Mouse (Mus musculus) embryonic fibroblast, embryonic 13.5 days (primary cell): ENCODE measurements around the gene Camk1d. TPM values are rescaled to one million over a fixed set of nuclear protein-coding genes. Genes with fewer than 3 reads are reported as not detected.

Source experiments
- H3K27ac ChIP-seq: 2 replicates; pipeline ENCODE4 v1.5.1; 2012; ENCODE audit warnings: low read length, control low read depth, inconsistent platforms; ENCODE audit not compliant: insufficient read depth
- H3K4me1 ChIP-seq: 2 replicates; pipeline ENCODE4 v1.6.1; 2011; ENCODE audit warnings: low read length; ENCODE audit not compliant: control insufficient read depth, insufficient read depth
- H3K4me3 ChIP-seq: 2 replicates; pipeline ENCODE4 v1.5.1; 2011; ENCODE audit warnings: mild to moderate bottlenecking, control low read depth, low read length; ENCODE audit not compliant: insufficient read depth
- CTCF ChIP-seq: IDR thresholded peaks from 2 replicates; pipeline ENCODE4 v1.5.1; 2011; ENCODE audit warnings: mild to moderate bottlenecking, control low read depth, low read length, moderate library complexity, borderline replicate concordance; ENCODE audit not compliant: insufficient read depth
- POLR2A ChIP-seq: IDR thresholded peaks from 2 replicates; pipeline ENCODE4 v1.6.1; 2011; ENCODE audit warnings: low read depth, mild to moderate bottlenecking, control low read depth, low read length, moderate library complexity
- polyA plus RNA-seq: library from polyadenylated mRNA; stranded (reverse); fragments of >200 nt; gene quantifications from 2 replicates; pipeline ENCODE4 v1.2.4, GENCODE M21; 2011; ENCODE audit warnings: low read depth; ENCODE audit not compliant: missing spikeins, insufficient read length

The Camk1d gene
- polyA plus RNA-seq, 1 experiment = 4.3 TPM

- no peak overlapping the region for H3K4me3 ChIP-seq
- TF ChIP-seq CTCF (no peak), POLR2A (no peak)
- peaks cover 1% of the 10 kb centered on the region; the same call in 1 of the 2 replicates for H3K4me1 ChIP-seq
- no peak overlapping the region for H3K27ac ChIP-seq
These were observed 129.8 kb downstream of the Camk1d start for GRCm38 (mm10) chr2:5584318-5585027.

GRCm38 (mm10) chr2:5579391-5579790 is 134.9 kb downstream of the Camk1d start:
- TF ChIP-seq CTCF (no peak), POLR2A (no peak)
- Histone ChIP-seq H3K27ac (no peak overlapping the region), H3K4me1 (peaks cover 7% of the 10 kb centered on the region; the same call in 1 of the 2 replicates), H3K4me3 (no peak overlapping the region)

DNA sequence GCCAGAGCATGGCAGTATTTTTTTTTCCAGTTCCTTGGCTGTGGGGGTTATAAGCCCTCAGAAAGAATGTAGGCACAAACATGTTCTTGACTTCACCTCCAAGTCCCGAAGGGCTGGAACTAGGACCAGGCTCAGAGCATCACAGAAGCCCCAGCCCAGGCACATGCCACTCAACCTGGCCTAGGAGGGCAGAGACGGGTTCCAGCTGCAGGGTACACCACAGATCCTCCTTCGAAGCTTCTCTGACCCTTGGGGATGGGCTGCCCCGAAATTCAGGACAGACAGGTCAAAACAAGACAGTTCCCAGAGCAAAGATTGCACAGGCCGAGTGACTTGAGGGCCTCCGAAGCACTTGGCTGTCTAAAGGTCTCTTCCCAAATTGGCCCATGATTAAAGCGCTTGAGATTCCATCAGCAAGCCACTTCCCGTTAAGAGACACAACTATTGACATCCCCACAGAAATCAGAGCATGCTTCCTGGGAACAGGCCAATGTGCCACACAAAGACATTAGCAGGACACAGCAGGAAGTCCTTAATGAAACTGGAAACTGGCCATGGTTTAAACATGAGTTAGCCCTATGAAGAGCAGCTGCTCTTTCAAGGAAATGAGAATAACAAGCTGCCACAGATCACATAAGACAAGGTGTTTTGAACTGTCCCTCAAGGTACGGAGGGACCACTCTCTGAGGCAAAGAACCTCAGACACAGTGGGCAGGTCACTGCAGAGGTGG is 136.8 kb downstream of the Camk1d start:
- no peak overlapping the region for H3K4me3 ChIP-seq
- H3K27ac ChIP-seq = no peak overlapping the region
- H3K4me1 ChIP-seq = peaks cover 7% of the 10 kb centered on the region; the same call in 1 of the 2 replicates
- TF ChIP-seq CTCF = no peak
- TF ChIP-seq POLR2A = no peak

DNA sequence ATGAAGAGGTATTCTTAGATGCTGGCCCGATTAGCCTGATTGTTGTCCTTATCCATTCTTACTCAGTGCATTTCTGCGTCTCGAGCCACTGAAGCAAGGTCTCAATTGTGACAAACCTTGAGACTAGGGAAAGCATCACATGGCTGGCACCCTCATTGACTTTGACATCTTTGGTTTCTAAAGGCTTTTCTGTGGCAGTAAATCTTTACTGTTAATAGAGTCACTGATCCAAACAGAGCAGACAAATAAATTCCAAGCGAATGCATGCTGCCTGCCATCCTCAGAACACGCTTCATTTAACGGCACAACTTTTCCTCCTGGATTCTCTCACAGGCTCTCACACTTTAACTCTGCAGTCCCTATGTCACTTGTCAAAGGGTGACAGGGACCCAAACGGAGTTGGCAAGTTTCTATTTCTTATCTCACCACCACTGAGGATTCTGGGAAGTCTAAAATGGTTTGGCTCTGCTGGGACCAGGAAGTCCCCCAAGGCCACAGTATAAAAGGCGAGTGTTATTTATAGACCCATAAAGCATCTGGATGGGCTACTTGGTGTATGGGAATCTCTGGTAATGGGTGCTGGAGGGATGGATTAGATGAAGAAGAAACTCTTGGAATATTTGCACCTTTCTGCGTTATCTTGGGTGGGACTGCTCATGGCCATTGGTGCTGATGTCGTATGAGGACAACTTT is 141.9 kb downstream of the Camk1d start:
- TF ChIP-seq CTCF = no peak
- no peak for TF ChIP-seq POLR2A
- no peaks in the 10 kb centered on the region for H3K4me1 ChIP-seq

DNA sequence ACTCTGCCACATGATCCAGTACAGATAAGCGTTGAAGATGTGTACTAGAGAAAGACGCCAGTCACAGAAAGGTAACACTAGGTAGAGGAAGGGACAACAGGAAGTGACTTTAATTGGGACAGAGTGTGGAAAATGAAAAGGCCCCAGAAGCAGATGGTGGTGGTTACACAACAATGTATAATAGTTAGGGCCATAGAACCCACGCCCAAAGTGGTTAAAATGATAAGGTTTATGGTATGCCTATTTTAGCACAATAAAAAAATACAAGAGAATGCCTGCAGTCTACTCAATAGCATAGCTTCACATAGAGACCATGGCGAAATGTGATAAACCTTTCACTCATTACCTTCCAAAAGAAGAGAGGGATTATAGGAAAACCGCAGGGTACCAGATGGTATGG is 147.7 kb downstream of the Camk1d start:
- H3K4me1 ChIP-seq = no peaks in the 10 kb centered on the region
- no peak overlapping the region for H3K4me3 ChIP-seq
- no peak overlapping the region for H3K27ac ChIP-seq
- TF ChIP-seq CTCF = no peak
- TF ChIP-seq POLR2A = no peak

More for the DNA sequence above, 141.9 kb downstream of the Camk1d start:
- no peak overlapping the region for H3K27ac ChIP-seq
- no peak overlapping the region for H3K4me3 ChIP-seq

DNA sequence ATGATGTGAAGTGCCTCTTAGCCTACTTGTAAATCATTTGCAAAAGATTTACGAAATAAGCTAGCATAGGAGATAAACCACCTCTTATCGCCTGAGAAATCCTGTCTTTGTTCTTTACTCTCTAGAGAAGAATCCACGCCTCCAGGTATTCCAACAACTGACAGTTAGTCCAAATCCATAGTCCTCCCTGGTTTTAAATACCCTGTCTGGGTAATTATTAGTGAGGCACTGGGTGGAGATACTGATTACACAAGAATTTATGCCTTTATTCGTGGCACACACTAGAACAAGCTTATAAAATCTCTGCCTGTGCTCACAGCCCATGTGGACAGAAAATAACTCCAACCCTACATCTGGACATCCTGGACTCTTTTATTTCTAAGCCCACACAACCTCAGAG is 150.6 kb downstream of the Camk1d start:
- TF ChIP-seq POLR2A (no peak), CTCF (no peak)
- H3K27ac ChIP-seq = no peak overlapping the region
- no peaks in the 10 kb centered on the region for H3K4me1 ChIP-seq
- H3K4me3 ChIP-seq = no peak overlapping the region

DNA sequence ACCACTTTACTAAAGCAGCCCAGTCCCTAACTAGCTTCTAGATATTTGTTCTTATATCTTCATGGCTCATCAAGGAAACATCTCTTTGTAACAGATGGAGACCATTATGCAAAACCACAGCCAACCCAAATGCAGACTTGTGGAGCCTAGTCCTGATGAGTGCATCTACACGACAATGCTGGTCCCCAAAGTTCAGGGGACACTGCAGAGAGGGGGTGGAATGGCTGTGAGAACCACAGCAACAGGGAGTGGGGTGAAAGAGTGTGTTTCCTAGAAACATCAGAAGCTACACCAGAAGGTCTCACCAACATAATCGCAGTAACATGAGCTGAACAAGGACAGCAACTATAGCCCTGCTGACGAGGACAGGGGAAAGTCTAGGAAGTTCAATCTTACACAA is 152.9 kb downstream of the Camk1d start:
- Histone ChIP-seq H3K27ac (no peak overlapping the region), H3K4me3 (no peak overlapping the region), H3K4me1 (no peaks in the 10 kb centered on the region)
- no peak for TF ChIP-seq POLR2A

DNA sequence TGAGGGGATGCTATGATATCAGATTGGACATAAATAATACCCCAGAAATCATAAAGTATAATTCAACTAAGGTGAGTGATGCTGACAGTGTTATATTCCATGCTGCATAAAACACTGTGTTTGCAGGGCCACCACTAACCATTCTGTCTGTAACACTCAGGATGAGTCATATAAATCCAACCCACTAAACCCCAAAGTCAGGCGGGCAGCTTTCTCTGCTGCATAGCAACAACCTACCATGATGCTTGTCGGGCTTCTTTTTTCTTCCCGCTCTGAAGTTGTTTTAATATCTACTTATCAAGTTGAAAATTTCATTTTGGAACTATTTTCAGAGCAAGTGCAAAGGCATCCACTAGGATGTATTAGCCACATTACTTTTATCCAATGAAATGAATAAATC is 161.1 kb downstream of the Camk1d start:
- no peak for TF ChIP-seq POLR2A
- TF ChIP-seq CTCF = no peak

GRCm38 (mm10) chr2:5551758-5552255 is 162.5 kb downstream of the Camk1d start:
- Histone ChIP-seq H3K4me3 (no peak overlapping the region), H3K27ac (no peak overlapping the region), H3K4me1 (no peaks in the 10 kb centered on the region)
- TF ChIP-seq POLR2A (no peak), CTCF (no peak)

More for the DNA sequence above, 161.1 kb downstream of the Camk1d start:
- Histone ChIP-seq H3K4me3 (no peak overlapping the region), H3K4me1 (no peaks in the 10 kb centered on the region), H3K27ac (no peak overlapping the region)
